Mouse (Mus musculus) ES-Bruce4 (cell line): ENCODE measurements around the gene Prl8a8. TPM values are rescaled to one million over a fixed set of nuclear protein-coding genes. Genes with fewer than 3 reads are reported as not detected.

Experiments
- H3K27ac ChIP-seq: 2 replicates; pipeline ENCODE4 v1.5.1; 2012; ENCODE audit warnings: low read length, inconsistent platforms; ENCODE audit not compliant: insufficient read depth
- H3K27me3 ChIP-seq: 2 replicates; pipeline ENCODE4 v1.6.1; 2012; ENCODE audit warnings: mild to moderate bottlenecking, low read length, inconsistent platforms; ENCODE audit not compliant: control insufficient read depth, poor library complexity, insufficient read depth, severe bottlenecking
- H3K36me3 ChIP-seq: 2 replicates; pipeline ENCODE4 v1.6.1; 2012; ENCODE audit warnings: inconsistent platforms, mild to moderate bottlenecking, low read length, moderate library complexity; ENCODE audit not compliant: control insufficient read depth, poor library complexity, insufficient read depth, severe bottlenecking
- H3K4me1 ChIP-seq: one replicate; pipeline ENCODE4 v1.8.1; 2011; ENCODE audit warnings: low read length; ENCODE audit not compliant: control insufficient read depth, insufficient read depth
- H3K4me3 ChIP-seq: 2 replicates; pipeline ENCODE4 v1.5.1; 2011; ENCODE audit warnings: low read depth, mild to moderate bottlenecking, low read length
- H3K9ac ChIP-seq: 2 replicates; pipeline ENCODE4 v1.6.1; 2012; ENCODE audit warnings: low read depth, mild to moderate bottlenecking, inconsistent platforms; ENCODE audit not compliant: poor library complexity, severe bottlenecking
- H3K9me3 ChIP-seq: replicated peaks from 2 replicates; pipeline ENCODE4 v1.6.1; 2012; ENCODE audit warnings: mild to moderate bottlenecking, low read length, inconsistent platforms; ENCODE audit not compliant: control insufficient read depth, poor library complexity, insufficient read depth, severe bottlenecking
- CTCF ChIP-seq: IDR thresholded peaks from one replicate; pipeline ENCODE4 v1.8.1; 2011; ENCODE audit warnings: low read depth, low read length
- EP300 ChIP-seq: IDR thresholded peaks from 2 replicates; pipeline ENCODE4 v1.6.1; 2011; ENCODE audit warnings: low read depth, low read length; ENCODE audit not compliant: insufficient read depth
- POLR2A ChIP-seq: IDR thresholded peaks from one replicate; pipeline ENCODE4 v1.8.1; 2011; ENCODE audit warnings: low read length; ENCODE audit not compliant: insufficient read depth
- polyA plus RNA-seq: library from polyadenylated mRNA; stranded (reverse); fragments of >200 nt; gene quantifications from 2 replicates; pipeline ENCODE4 v1.2.4, GENCODE M21; 2011; ENCODE audit warnings: low read depth; ENCODE audit not compliant: missing spikeins, insufficient read depth, insufficient read length

Gene Prl8a8
- 1.8 and 1.9 TPM in 2 replicates for polyA plus RNA-seq

DNA sequence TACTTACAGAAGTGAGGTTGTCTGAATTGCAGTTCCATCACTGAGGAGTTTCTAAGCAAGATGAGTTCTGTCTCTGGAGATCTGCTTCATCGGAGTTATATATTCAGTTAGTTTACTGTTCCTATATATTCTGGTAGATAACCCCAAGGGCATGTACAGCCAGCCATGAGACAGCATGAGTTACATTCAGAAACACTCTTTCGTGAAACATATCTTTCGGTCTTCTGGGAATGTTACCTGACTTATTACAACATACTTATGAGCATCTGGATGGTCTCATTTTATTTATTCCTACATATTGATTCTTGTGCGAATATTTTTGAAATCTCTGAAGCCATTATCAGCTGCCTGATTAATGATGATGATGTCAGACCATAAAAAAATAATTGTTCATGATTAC is at the start of gene Prl8a8:
Prl8a8 (minus strand) TSS at position 101 of the 400 bp plus-strand sequence.
- TF ChIP-seq CTCF = no peak
- no peak for TF ChIP-seq EP300
- no peak for TF ChIP-seq POLR2A
- Histone ChIP-seq H3K4me3 (no peak within 1 kb of the TSS), H3K9me3 (no peaks in the 10 kb centered on the region), H3K4me1 (no peaks in the 10 kb centered on the region), H3K27ac (no peak within 1 kb of the TSS), H3K9ac (no peak within 1 kb of the TSS), H3K27me3 (no peaks in the 10 kb centered on the region), H3K36me3 (no peaks in the 10 kb centered on the region)

DNA sequence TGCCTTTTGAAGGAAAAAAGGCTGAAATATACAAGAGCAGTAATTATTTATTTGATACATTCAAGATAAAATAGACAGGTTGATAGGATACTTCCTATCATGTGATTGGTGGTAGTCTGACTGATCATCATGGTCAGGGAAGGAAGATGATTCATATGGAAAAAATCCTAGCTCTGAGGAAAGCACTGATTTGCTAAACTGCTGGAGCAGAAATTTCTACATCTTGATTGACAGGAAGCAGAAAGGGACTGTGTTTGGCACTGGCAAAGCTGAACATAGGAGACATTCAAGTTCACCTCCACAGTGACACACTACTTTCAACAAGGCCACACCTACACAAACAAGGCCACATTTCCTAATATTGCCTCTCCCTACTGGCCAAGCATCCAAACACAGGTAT is 40.3 kb upstream of the Prl8a8 start:
- Histone ChIP-seq H3K27ac (no peak overlapping the region), H3K4me1 (no peaks in the 10 kb centered on the region)

DNA sequence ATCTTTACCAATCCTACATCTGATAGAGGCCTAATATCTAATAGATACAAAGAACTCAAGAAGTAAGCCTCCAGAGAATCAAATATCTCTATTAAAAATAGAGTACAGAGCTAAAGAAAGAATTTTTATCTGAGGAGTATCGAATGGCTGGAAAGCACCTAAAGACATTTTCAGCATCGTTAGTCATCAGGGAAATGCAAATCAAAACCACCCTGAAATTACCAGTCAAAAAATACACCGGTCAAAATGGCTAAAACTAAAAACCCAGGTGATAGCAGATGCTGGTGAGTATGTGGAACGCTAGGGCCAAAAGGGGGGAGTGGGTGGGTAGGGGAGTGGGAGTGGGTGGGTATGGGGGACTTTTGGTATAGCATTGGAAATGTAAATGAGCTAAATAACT is 10.1 kb upstream of the Prl8a8 start:
- H3K9ac ChIP-seq = no peak overlapping the region
- H3K4me3 ChIP-seq = no peak overlapping the region
- H3K27me3 ChIP-seq = no peaks in the 10 kb centered on the region
- TF ChIP-seq CTCF (no peak), EP300 (no peak), POLR2A (no peak)
- H3K27ac ChIP-seq = no peak overlapping the region
- no peaks in the 10 kb centered on the region for H3K9me3 ChIP-seq
- no peaks in the 10 kb centered on the region for H3K36me3 ChIP-seq
- no peaks in the 10 kb centered on the region for H3K4me1 ChIP-seq

More for the DNA sequence above, 40.3 kb upstream of the Prl8a8 start:
- no peaks in the 10 kb centered on the region for H3K36me3 ChIP-seq
- TF ChIP-seq POLR2A = no peak
- no peak for TF ChIP-seq EP300
- no peak for TF ChIP-seq CTCF
- H3K27me3 ChIP-seq = no peaks in the 10 kb centered on the region
- no peak overlapping the region for H3K4me3 ChIP-seq
- H3K9me3 ChIP-seq = no peaks in the 10 kb centered on the region
- H3K9ac ChIP-seq = no peak overlapping the region

DNA sequence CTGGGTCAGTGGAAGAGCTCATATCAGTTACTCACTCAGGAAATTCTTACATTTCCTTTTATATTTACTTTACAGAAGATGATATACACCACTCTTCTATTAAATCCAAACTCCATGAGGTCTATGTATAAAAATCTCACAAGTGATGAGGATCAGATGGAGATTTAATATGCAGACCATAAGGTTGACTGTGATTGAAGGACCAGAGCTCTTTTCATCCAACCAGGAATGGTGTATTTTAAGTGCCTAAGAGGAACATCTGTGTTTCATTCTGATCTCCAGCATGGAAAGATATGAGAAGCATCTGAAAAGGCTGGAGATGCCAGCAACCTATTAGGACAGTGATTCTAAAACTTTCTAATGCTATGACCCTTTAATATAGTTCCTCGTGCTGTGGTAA is 5.4 kb downstream of the Prl8a8 start:
- no peak overlapping the region for H3K4me3 ChIP-seq
- no peaks in the 10 kb centered on the region for H3K9me3 ChIP-seq
- no peaks in the 10 kb centered on the region for H3K36me3 ChIP-seq
- no peak overlapping the region for H3K27ac ChIP-seq
- H3K4me1 ChIP-seq = no peaks in the 10 kb centered on the region
- no peak for TF ChIP-seq CTCF
- no peak for TF ChIP-seq EP300
- no peak for TF ChIP-seq POLR2A
- no peaks in the 10 kb centered on the region for H3K27me3 ChIP-seq
- H3K9ac ChIP-seq = no peak overlapping the region

Other genes with a start within 250 kb of the Prl8a8 start
- not detected in 2 replicates for gene Prl6a1, start 200.6 kb downstream of the Prl8a8 start, polyA plus RNA-seq
- gene Prl8a2, start 167.5 kb downstream of the Prl8a8 start, polyA plus RNA-seq = 1.0 and 2.0 TPM in 2 replicates
- gene Prl2b1, start 122.4 kb downstream of the Prl8a8 start, polyA plus RNA-seq = 3.6 and 11.0 TPM in 2 replicates
- 1.2 TPM in 1 of 2 replicates, not detected in the other for gene Prl8a6, start 74.5 kb downstream of the Prl8a8 start, polyA plus RNA-seq
- 5.0 and 10.1 TPM in 2 replicates for gene Prl8a9, start 51.4 kb upstream of the Prl8a8 start, polyA plus RNA-seq
- gene Prl8a1, start 69.0 kb upstream of the Prl8a8 start, polyA plus RNA-seq = not detected in 2 replicates
- gene Prl7b1, start 97.4 kb upstream of the Prl8a8 start, polyA plus RNA-seq = not detected in 2 replicates
- 0.96 and 1.1 TPM in 2 replicates for gene Prl7a1, start 129.3 kb upstream of the Prl8a8 start, polyA plus RNA-seq
- gene Prl7a2, start 154.8 kb upstream of the Prl8a8 start, polyA plus RNA-seq = 1.2 and 2.5 TPM in 2 replicates
- 1.2 TPM in 2 replicates for gene Prl7d1, start 203.5 kb upstream of the Prl8a8 start, polyA plus RNA-seq